Mouse (Mus musculus) MN1 (cell line): ENCODE results near the gene Lipc.

ENCODE experiments used
- DNase-seq: peaks from one replicate; pipeline ENCODE4 v3.0.0-alpha.2; 2016; ENCODE audit warnings: low spot score

The Lipc gene

GRCm38 (mm10) chr9:70914659-70915355 lies 37.2 kb downstream of the Lipc start:
- DNase-seq, result peak; percentile 6

DNA sequence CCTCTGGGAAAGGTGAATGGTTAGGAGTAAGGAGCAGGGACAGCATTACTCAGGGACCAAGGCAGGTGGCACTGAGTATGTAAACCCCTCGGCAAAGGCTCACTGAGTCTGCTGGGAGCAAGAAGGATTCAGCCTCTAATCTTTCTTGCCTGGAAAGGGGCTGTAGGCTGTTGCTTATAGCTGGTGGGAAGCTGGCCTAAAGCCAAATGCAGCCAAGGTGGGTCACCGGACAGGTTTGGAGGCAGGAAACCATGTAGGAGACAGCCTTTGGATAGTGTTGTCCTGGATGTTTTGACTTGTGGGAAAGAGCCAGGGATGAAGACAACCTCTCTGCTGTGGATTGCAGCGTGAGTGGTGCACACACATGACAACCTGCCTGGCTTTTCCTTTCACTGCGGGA lies 40.9 kb downstream of the Lipc start:
- no peak for DNase-seq

DNA sequence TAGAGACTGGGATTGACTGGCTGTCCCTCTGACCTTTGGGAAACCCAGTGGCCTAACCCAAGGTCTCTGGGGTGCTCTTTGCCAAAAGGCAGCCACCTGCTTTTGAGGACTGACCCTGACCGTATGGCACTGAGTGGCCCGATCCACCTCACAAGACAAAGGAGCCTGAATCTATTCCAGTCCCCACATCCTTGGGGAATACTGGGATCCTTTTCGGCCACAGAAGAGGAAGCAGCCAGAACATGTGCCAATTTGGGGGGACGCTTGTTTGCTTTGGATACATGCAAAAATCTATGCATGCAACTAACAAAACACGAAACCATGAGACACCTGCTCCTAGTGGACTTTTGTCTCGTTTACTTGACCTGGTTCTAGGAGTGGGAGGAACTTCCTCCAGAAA lies 41.7 kb downstream of the Lipc start:
- DNase-seq, result no peak

DNA sequence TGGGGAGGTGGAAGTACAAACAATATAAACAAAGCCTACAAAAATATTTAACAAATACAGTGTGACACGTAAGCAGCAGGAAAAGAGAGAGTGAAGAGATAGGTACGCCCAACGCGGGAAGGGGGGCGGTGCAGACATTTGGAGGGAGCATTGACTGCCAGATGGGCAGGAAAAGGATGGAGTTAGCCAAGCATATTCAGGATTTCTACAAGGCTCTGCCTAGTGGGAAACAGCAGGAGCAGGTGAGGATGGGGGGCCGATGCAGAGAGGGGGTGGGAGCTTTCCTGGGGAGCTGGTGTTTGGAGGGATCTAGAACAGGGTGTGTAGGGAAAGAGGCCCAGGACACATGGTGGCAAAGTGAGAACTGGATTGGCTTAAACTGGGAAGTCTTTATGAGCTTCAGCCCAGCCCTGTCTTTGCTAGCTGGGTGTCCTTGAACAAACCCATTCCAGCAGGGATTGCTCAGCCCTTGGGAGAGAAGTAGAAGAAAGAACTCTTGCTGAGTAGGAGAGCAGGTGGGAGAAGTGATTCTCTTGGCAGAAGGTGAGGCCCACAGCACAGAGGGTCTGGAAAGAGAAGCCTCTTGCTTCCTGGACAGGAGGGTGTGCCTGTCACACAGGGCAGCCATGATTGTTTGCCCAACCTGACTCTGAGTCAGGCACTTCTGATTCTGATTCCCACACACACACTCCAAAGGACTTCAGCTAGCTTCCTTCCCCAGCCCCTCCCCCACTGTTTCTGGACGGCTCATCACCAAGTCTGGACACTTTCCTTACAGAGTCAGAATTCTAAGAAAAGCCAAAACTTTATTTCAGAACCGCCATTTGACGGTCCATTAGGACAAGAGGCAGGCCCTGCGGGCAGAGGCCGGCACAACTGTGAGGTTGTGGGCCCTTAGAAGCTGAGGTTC lies 49.0 kb downstream of the Lipc start:
- no peak for DNase-seq

- DNase-seq, result no peak
These were observed 57.8 kb downstream of the Lipc start for GRCm38 (mm10) chr9:70894201-70894600.

DNA sequence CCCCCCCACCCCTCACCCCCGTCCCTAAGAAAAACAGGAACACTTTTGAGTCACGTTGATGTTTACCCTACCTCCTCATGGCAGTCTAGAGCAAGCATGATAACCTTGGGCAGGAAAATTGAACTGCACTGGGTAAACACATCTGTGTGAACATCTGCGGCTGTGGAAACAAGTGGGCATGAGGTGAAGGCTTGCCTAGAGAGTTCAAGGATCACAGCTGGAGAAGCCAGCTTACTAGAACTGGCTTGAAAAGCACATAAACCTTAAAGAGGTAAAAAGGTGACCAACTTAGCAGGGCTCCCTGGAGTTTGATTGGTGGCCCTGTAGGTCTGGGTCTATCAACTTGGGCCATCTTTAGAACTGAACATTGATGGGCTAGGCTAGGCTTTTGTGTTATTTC lies 58.5 kb downstream of the Lipc start:
- DNase-seq, result no peak

DNA sequence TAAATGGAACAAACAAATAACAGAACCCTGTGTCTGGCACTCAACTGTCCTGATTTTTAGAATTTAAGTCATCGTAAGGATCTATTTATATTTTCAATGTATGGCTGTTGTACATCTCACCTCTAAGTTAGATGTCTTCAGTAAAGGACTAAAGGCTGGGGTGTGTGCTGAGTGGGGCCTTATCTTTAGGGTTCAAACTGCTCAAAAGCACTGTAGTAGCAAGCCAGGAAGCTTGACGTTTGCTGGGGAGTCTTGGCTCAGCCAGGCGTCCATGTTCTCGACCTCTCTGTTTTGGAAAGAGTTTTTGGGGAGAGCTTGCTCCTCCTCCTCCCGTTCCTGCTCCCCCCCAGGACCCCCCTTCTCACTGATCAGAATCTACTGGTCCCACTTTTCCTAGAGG lies 59.4 kb downstream of the Lipc start:
- no peak for DNase-seq

DNA sequence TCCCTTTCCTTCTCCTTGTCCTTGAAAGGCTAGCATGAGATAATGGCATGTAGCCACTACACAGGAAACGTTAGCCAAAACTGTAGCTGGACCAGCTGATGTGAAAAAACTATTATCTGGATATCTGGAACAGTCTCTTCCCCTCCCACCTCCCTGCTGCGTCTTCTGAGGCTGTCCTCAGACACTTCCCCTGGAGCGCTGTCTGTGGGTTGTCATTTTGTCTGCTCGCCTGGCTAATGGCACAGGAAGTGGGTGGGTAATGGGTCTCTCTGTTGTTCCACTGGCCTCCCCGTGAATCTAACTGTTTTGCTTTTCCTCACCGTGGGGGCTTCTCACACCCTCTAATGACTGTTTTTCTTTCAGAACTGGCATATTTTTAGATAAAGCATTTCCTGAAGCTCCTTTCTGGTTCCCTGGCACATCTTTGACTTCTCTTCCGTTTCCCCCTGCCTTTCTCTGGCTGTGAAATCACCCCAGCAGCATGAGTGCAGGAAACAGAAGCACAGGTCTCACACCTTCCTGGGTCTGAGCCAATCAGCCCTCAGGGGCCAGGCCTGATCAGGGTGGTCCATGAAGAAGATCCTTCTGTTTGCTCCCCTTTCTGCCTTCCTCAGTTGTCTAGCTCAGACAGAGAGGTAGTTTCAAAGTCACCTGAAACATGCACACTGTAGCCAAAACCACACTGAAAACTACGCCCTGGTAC lies 60.4 kb downstream of the Lipc start:
- DNase-seq, result no peak

DNA sequence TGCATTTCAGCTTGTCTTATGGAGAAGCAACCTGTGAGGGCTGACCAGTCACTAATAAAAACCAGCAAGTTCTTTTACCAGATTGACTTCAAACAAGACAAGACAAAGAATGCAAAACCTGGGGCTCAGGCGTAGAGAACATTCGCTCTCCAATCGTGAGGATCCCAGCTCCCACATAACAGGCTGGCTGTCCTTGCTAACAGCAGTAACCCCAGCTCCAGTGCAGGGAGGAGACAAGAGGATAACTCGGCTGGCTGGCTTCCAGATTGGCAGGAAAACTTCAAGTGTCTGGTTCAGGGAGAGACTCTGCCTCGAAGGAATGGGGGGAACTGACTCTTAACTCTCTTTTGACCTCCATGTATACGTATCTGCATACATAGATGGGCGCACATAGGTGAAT lies 61.3 kb downstream of the Lipc start:
- DNase-seq, result no peak

GRCm38 (mm10) chr9:70888969-70889368 lies 63.1 kb downstream of the Lipc start:
- peak; percentile 56 for DNase-seq

GRCm38 (mm10) chr9:70888556-70888955 lies 63.5 kb downstream of the Lipc start:
- DNase-seq, result peak; percentile 22

GRCm38 (mm10) chr9:70881982-70882381 lies 70.0 kb downstream of the Lipc start:
- DNase-seq, result no peak

DNA sequence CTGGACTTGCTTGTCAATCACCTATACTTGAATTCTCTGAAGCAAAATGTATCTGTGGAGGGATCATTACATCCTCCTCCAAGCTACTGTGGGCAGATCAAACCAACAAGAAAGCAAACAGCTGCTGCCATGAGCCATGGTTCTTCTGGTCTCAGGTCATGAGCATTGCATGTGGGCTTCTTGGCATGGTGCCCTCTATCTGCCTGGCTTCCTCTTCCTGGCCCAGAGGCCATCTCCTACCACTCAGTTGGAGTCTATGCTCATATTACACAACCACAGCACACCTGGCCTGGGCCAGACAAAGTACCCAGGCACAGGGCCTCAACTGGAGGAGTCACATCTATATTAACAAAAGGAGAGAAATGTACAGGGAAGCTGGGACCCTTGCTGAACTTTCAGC lies 73.2 kb downstream of the Lipc start:
- no peak for DNase-seq

- no peak for DNase-seq
These were observed 73.9 kb downstream of the Lipc start for GRCm38 (mm10) chr9:70878157-70878556.

GRCm38 (mm10) chr9:70875490-70875889 lies 76.5 kb downstream of the Lipc start:
- no peak for DNase-seq

GRCm38 (mm10) chr9:70875059-70875458 lies 77.0 kb downstream of the Lipc start:
- no peak for DNase-seq

GRCm38 (mm10) chr9:70872675-70873074 lies 79.4 kb downstream of the Lipc start:
- no peak for DNase-seq

- no peak for DNase-seq
These were observed 81.7 kb downstream of the Lipc start for GRCm38 (mm10) chr9:70870326-70870725.

- DNase-seq, result no peak
These were observed 82.7 kb downstream of the Lipc start for GRCm38 (mm10) chr9:70869169-70869873.

DNA sequence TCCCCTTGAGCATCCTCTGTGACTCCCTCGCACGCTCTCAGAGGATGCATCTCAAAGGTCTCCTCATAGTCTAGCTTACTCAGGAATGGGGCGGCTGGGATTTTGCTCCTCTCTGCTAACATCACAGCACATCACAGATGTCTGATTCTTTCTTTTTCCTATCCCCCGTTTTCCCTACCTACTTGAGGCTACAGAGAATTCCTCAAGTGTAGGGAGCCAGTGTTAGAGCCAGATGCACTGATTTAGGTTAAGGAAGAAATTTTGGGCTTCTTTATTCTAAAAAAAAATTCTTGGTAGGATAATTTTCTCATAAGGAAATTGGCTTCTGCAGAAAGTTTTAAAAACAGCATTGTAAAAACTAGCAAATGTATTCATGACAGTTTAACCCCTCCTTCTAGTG lies 84.6 kb downstream of the Lipc start:
- no peak for DNase-seq

DNA sequence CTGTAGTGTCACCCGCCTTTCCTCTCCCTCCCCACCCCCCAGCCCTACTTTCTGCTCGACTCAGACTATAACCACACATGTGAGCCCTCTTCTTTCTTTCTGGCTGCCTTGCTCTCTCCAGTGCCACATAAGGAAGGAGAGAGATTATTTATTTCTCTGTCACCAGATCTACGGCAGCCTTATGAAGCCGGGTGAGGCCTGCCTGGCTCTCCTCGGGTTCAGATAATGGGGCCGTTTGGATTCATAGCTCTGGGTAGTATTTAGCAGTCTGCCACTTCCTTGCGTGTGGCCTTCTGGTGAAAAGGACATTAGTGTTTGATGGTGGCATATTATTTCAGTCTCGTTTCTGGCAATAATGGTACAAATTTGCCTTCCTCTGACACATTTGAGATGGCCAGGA lies 88.0 kb downstream of the Lipc start:
- no peak for DNase-seq

DNA sequence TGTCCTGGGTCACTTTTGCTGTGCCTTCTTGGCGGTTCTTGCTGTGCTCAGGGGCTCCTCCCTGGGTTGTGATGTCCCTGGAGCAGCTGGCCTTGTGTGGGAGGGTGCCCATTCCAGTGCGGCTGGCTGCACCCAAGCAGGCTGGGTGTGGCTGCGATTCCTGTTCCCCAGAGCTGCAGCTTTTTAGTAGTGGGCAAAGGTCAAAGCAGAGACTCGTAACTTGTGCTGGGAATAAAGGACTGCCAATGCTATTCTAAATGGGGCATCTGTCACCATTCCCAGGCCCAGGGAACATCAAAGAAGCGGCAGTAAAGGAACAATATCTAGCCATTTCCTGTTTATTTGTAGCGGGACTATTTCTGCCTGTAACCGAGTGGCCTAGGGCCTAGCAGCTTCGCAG lies 88.7 kb downstream of the Lipc start:
- DNase-seq, result no peak
